Mouse (Mus musculus): ENCODE results near the gene 1700016K19Rik. TPM values are rescaled to one million over a fixed set of nuclear protein-coding genes. Genes with fewer than 3 reads are reported as not detected.

The 1700016K19Rik gene
- total RNA-seq (2023) = not detected

DNA sequence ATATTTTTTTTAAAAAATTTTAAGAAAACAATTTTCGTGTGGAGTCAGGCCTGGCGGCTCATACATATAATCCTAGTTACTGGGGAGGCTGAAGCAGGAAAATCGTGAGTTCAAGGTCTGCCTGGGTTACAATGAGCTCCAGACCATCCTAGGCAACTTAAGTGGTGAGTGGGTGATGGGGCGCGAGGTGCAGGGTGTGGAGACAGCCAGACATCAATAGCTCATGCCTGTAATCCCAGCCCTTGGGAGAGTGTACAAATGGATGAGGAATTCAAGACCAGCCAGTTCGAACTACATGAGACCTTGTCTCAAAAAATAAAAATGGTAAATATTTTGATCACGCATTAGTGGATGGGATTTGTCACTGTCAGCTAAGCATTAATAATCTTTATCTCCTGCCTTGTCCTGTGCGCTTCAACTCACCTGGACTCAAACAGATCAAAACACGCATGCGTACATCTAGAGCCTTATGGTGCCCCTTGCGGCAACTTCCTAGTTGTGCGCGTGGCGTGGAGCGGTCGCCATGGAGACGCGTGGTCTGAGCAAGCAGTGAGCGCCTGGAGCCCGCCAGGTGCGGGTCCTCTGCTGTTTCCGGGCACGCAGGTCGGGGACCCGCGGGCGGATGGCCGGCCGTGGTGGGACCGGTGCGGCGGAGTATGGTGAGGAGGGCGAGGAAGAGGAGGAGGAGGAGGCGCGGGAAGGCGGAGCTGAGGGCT is at the start of gene 1700016K19Rik:
1700016K19Rik (plus strand) TSS at position 473 of the 716 bp plus-strand sequence.

DNA sequence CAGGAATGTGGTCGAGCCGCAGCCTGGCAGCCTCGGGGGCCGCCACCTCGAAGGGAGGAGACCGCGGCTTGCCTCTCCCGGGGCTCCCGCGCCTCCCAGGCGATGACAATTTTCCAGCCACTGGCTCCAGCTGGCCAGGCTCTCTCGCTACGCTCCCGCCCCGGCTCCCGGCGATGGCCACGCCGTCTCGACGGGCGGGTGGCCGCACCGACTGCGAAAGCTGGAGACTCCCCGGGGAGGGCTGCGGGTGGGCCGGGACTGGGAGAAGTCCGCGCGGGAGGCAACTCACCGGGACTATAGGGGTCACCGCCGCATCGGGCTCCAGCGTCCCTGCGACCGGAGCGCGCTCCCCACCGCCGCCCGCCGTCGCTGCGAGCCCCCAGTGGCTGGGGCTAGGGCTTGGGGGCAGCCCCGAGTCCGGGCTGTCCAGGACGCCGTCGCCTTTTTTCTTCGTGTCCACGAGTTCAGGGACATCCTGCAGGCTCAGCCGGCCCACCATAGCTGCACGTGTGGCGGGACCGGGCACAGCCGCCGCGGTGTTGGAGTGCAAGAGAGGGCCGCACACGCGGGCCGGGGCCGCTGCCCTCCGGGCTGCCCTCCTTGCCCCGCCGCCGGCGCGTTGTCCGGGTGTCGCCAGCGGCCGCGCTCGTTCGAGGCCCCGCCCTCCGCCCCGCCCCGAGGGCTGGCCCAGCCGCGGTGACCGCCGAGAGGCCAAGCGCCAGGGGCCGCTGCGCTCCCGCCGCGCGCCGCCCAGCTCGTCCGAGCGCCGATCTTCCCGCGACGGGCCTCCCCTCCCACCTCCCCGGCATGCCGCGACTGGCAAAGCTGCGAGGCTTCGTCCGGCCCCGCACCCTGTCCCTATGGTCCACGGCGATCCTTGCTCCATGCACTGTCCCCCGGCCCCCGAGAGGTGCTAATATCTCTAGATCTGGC is 27.7 kb downstream of the 1700016K19Rik start, which contains the start of gene Rflnb:
Rflnb (minus strand) TSS at position 644 of the 933 bp plus-strand sequence.

Other genes with a start within 250 kb of the 1700016K19Rik start
- not detected for gene Doc2b, start 203.9 kb upstream of the 1700016K19Rik start, total RNA-seq (2023)
- not detected for gene Rph3al, start 61.5 kb upstream of the 1700016K19Rik start, total RNA-seq (2023)
- 1 to 10 TPM; 3.1 to 3.4 TPM for gene Rflnb, start 27.9 kb downstream of the 1700016K19Rik start, total RNA-seq (2023)
- 10 to 100 TPM; 44.9 to 52.0 TPM for gene Vps53, start 179.7 kb downstream of the 1700016K19Rik start, total RNA-seq (2023)
- gene Fam57a, start 179.8 kb downstream of the 1700016K19Rik start, total RNA-seq (2023) = 1 to 10 TPM; 1.1 to 1.4 TPM
- not detected for gene Dbil5, start 217.7 kb downstream of the 1700016K19Rik start, total RNA-seq (2023)
- gene Gemin4, start 217.8 kb downstream of the 1700016K19Rik start, total RNA-seq (2023) = 1 to 10 TPM in 1 of 2 experiments, under 1 TPM in 1; 0.24 to 6.8 TPM
- gene Mrm3, start 243.8 kb downstream of the 1700016K19Rik start, total RNA-seq (2023) = 1 to 10 TPM; 5.5 to 6.8 TPM
- gene Glod4, start 243.8 kb downstream of the 1700016K19Rik start, total RNA-seq (2023) = 10 to 100 TPM; 33.4 to 33.5 TPM

Measured in monocyte, adult 59 days (primary cell).